Mouse (Mus musculus): ENCODE results near the gene Adprm. TPM values are rescaled to one million over a fixed set of nuclear protein-coding genes. Genes with fewer than 3 reads are reported as not detected.

Gene Adprm
- polyA plus RNA-seq, 1 experiment from 2014 or later: 27.0 TPM

Small RNAs within 50 kb of the gene (microRNA-seq; reads per million reads assigned to microRNA genes)
- not detected for gene Mir6923

Other genes with a start within 250 kb of the Adprm start
- gene Pirt, start 140.6 kb downstream of the Adprm start, polyA plus RNA-seq (2016; fragmentation: Nextera tagmentation; extraction: Ambion mirVana): 0.29 and 0.32 TPM in 2 replicates
- gene Tmem238l, start 96.0 kb downstream of the Adprm start, polyA plus RNA-seq (2016; fragmentation: Nextera tagmentation; extraction: Ambion mirVana): not detected in 2 replicates
- 0.46 and 0.81 TPM in 2 replicates for gene Tmem220, start 27.4 kb downstream of the Adprm start, polyA plus RNA-seq (2016; fragmentation: Nextera tagmentation; extraction: Ambion mirVana)
- 15.8 and 16.4 TPM in 2 replicates for gene Sco1, start 76 bp upstream of the Adprm start, polyA plus RNA-seq (2016; fragmentation: Nextera tagmentation; extraction: Ambion mirVana)
- gene Myh3, start 25.7 kb upstream of the Adprm start, polyA plus RNA-seq (2016; fragmentation: Nextera tagmentation; extraction: Ambion mirVana): 0.33 and 0.87 TPM in 2 replicates
- 0.05 and 0.08 TPM in 2 replicates for gene Myh2, start 118.4 kb upstream of the Adprm start, polyA plus RNA-seq (2016; fragmentation: Nextera tagmentation; extraction: Ambion mirVana)
- gene Myh1, start 147.5 kb upstream of the Adprm start, polyA plus RNA-seq (2016; fragmentation: Nextera tagmentation; extraction: Ambion mirVana): 0.05 TPM in 1 of 2 replicates, not detected in the other
- gene Myh4, start 185.4 kb upstream of the Adprm start, polyA plus RNA-seq (2016; fragmentation: Nextera tagmentation; extraction: Ambion mirVana): not detected in 2 replicates
- 0.09 and 0.28 TPM in 2 replicates for gene Myh8, start 224.5 kb upstream of the Adprm start, polyA plus RNA-seq (2016; fragmentation: Nextera tagmentation; extraction: Ambion mirVana)

All from forebrain, embryonic 12.5 days (tissue).